Mouse (Mus musculus): Measurements from ENCODE around the gene Arhgap9. TPM values are rescaled to one million over a fixed set of nuclear protein-coding genes. Genes with fewer than 3 reads are reported as not detected.
A peak's percentile ranks its signal among the peaks of the same experiment; 100 is the strongest.

Gene Arhgap9
- polyA plus RNA-seq, 1 experiment from 2014 or later, result 12.2 TPM

GRCm38 (mm10) chr10:127336952-127337351 lies 15.2 kb downstream of the Arhgap9 start:
- 60% methylated on average over 5 of the region's 5 CpGs for WGBS (ENCODE audit: insufficient replicate concordance)
- H3K9ac ChIP-seq (ENCODE audit: low read depth, low read length), result no peak overlapping the region
- H3K36me3 ChIP-seq (ENCODE audit: control insufficient read depth, insufficient read depth), result no peaks in the 10 kb centered on the region
- H3K9me3 ChIP-seq (replicated peaks; ENCODE audit: control insufficient read depth, low read length), result no peaks in the 10 kb centered on the region
- no peak for ATAC-seq (ENCODE audit: low read depth)
- H3K4me1 ChIP-seq (ENCODE audit: control insufficient read depth, low read depth, low read length), result peaks cover 20% of the 10 kb centered on the region
- peaks cover 47% of the 10 kb centered on the region for H3K27me3 ChIP-seq (ENCODE audit: control insufficient read depth, insufficient read depth, low read depth, low read length)
- no peak overlapping the region for H3K4me2 ChIP-seq (ENCODE audit: low read depth, low read length)
- no peak overlapping the region for H3K27ac ChIP-seq (ENCODE audit: low read length)
- H3K4me3 ChIP-seq (ENCODE audit: low read depth, low read length), result no peak overlapping the region

GRCm38 (mm10) chr10:127337536-127338099 lies 15.9 kb downstream of the Arhgap9 start:
- no peak overlapping the region for H3K27ac ChIP-seq (ENCODE audit: low read length)
- H3K9ac ChIP-seq (ENCODE audit: low read depth, low read length), result no peak overlapping the region
- H3K36me3 ChIP-seq (ENCODE audit: control insufficient read depth, insufficient read depth), result no peaks in the 10 kb centered on the region
- WGBS (ENCODE audit: insufficient replicate concordance), result 49% methylated on average over 6 of the region's 6 CpGs
- no peaks in the 10 kb centered on the region for H3K9me3 ChIP-seq (replicated peaks; ENCODE audit: control insufficient read depth, low read length)
- no peak overlapping the region for H3K4me2 ChIP-seq (ENCODE audit: low read depth, low read length)
- H3K27me3 ChIP-seq (ENCODE audit: control insufficient read depth, insufficient read depth, low read depth, low read length), result peaks cover 53% of the 10 kb centered on the region
- H3K4me3 ChIP-seq (ENCODE audit: low read depth, low read length), result no peak overlapping the region
- no peak for ATAC-seq (ENCODE audit: low read depth)
- H3K4me1 ChIP-seq (ENCODE audit: control insufficient read depth, low read depth, low read length), result peaks cover 23% of the 10 kb centered on the region

GRCm38 (mm10) chr10:127338930-127339682 lies 17.3 kb downstream of the Arhgap9 start:
- H3K4me3 ChIP-seq (ENCODE audit: low read depth, low read length), result peak overlapping the region; percentile 45
- peak overlapping the region; percentile 54 for H3K4me2 ChIP-seq (ENCODE audit: low read depth, low read length)
- WGBS (ENCODE audit: insufficient replicate concordance), result under 1% methylated on average over 31 of the region's 31 CpGs
- H3K9me3 ChIP-seq (replicated peaks; ENCODE audit: control insufficient read depth, low read length), result no peaks in the 10 kb centered on the region
- H3K27ac ChIP-seq (ENCODE audit: low read length), result no peak overlapping the region
- no peaks in the 10 kb centered on the region for H3K36me3 ChIP-seq (ENCODE audit: control insufficient read depth, insufficient read depth)
- peaks cover 23% of the 10 kb centered on the region for H3K4me1 ChIP-seq (ENCODE audit: control insufficient read depth, low read depth, low read length)
- no peak overlapping the region for H3K9ac ChIP-seq (ENCODE audit: low read depth, low read length)
- peaks cover 53% of the 10 kb centered on the region for H3K27me3 ChIP-seq (ENCODE audit: control insufficient read depth, insufficient read depth, low read depth, low read length)
- ATAC-seq (ENCODE audit: low read depth), result peak; percentile 68

- H3K4me3 ChIP-seq (ENCODE audit: low read depth, low read length), result peak overlapping the region; percentile 45
- no peaks in the 10 kb centered on the region for H3K9me3 ChIP-seq (replicated peaks; ENCODE audit: control insufficient read depth, low read length)
- H3K4me1 ChIP-seq (ENCODE audit: control insufficient read depth, low read depth, low read length), result peaks cover 23% of the 10 kb centered on the region
- no peak for ATAC-seq (ENCODE audit: low read depth)
- peaks cover 53% of the 10 kb centered on the region for H3K27me3 ChIP-seq (ENCODE audit: control insufficient read depth, insufficient read depth, low read depth, low read length)
- no peak overlapping the region for H3K9ac ChIP-seq (ENCODE audit: low read depth, low read length)
- peak overlapping the region; percentile 54 for H3K4me2 ChIP-seq (ENCODE audit: low read depth, low read length)
- no peak overlapping the region for H3K27ac ChIP-seq (ENCODE audit: low read length)
- H3K36me3 ChIP-seq (ENCODE audit: control insufficient read depth, insufficient read depth), result no peaks in the 10 kb centered on the region
- WGBS (ENCODE audit: insufficient replicate concordance), result under 1% methylated on average over 41 of the region's 42 CpGs
These were observed 18.2 kb downstream of the Arhgap9 start for GRCm38 (mm10) chr10:127339683-127340576.

GRCm38 (mm10) chr10:127340577-127341359 lies 19.0 kb downstream of the Arhgap9 start:
- peak overlapping the region; percentile 54; the same call in 1 of the 2 replicates for H3K4me2 ChIP-seq (ENCODE audit: low read depth, low read length)
- ATAC-seq (ENCODE audit: low read depth), result no peak

GRCm38 (mm10) chr10:127341360-127341690 lies 19.6 kb downstream of the Arhgap9 start:
- WGBS (ENCODE audit: insufficient replicate concordance), result 2% methylated on average over 9 of the region's 11 CpGs
- no peak for ATAC-seq (ENCODE audit: low read depth)
- peak overlapping the region; percentile 41 for H3K4me3 ChIP-seq (ENCODE audit: low read depth, low read length)
- H3K27ac ChIP-seq (ENCODE audit: low read length), result no peak overlapping the region
- no peak overlapping the region; the same call in 1 of the 2 replicates for H3K9ac ChIP-seq (ENCODE audit: low read depth, low read length)
- no peaks in the 10 kb centered on the region for H3K9me3 ChIP-seq (replicated peaks; ENCODE audit: control insufficient read depth, low read length)
- H3K27me3 ChIP-seq (ENCODE audit: control insufficient read depth, insufficient read depth, low read depth, low read length), result peaks cover 53% of the 10 kb centered on the region
- H3K36me3 ChIP-seq (ENCODE audit: control insufficient read depth, insufficient read depth), result no peaks in the 10 kb centered on the region
- peaks cover 23% of the 10 kb centered on the region for H3K4me1 ChIP-seq (ENCODE audit: control insufficient read depth, low read depth, low read length)
- H3K4me2 ChIP-seq (ENCODE audit: low read depth, low read length), result peak overlapping the region; percentile 50

More at GRCm38 (mm10) chr10:127340577-127341359, 19.0 kb downstream of the Arhgap9 start:
- Histone ChIP-seq H3K9me3 (replicated peaks; ENCODE audit: control insufficient read depth, low read length) (no peaks in the 10 kb centered on the region), H3K36me3 (ENCODE audit: control insufficient read depth, insufficient read depth) (no peaks in the 10 kb centered on the region), H3K9ac (ENCODE audit: low read depth, low read length) (no peak overlapping the region; the same call in 1 of the 2 replicates), H3K4me1 (ENCODE audit: control insufficient read depth, low read depth, low read length) (peaks cover 23% of the 10 kb centered on the region), H3K27me3 (ENCODE audit: control insufficient read depth, insufficient read depth, low read depth, low read length) (peaks cover 53% of the 10 kb centered on the region), H3K27ac (ENCODE audit: low read length) (no peak overlapping the region), H3K4me3 (ENCODE audit: low read depth, low read length) (peak overlapping the region; percentile 45)
- 2% methylated on average over 27 of the region's 27 CpGs for WGBS (ENCODE audit: insufficient replicate concordance)

GRCm38 (mm10) chr10:127341891-127342639 lies 20.3 kb downstream of the Arhgap9 start, which contains the start of gene Gli1:
TSS of gene Gli1 (minus strand) at chr10:127341974.
- H3K27me3 ChIP-seq (ENCODE audit: control insufficient read depth, insufficient read depth, low read depth, low read length), result peaks cover 53% of the 10 kb centered on the region
- peak within 1 kb of the TSS; percentile 50 for H3K4me2 ChIP-seq (ENCODE audit: low read depth, low read length)
- WGBS (ENCODE audit: insufficient replicate concordance), result under 1% methylated on average over 29 of the region's 29 CpGs
- no peaks in the 10 kb centered on the region for H3K36me3 ChIP-seq (ENCODE audit: control insufficient read depth, insufficient read depth)
- no peak within 1 kb of the TSS; the same call in 1 of the 2 replicates for H3K9ac ChIP-seq (ENCODE audit: low read depth, low read length)
- ATAC-seq (ENCODE audit: low read depth), result peak; percentile 25; the same call in 1 of the 2 replicates
- no peak within 1 kb of the TSS for H3K27ac ChIP-seq (ENCODE audit: low read length)
- H3K9me3 ChIP-seq (replicated peaks; ENCODE audit: control insufficient read depth, low read length), result no peaks in the 10 kb centered on the region
- H3K4me1 ChIP-seq (ENCODE audit: control insufficient read depth, low read depth, low read length), result peaks cover 23% of the 10 kb centered on the region
- peak within 1 kb of the TSS; percentile 41 for H3K4me3 ChIP-seq (ENCODE audit: low read depth, low read length)

GRCm38 (mm10) chr10:127343029-127343428 lies 21.3 kb downstream of the Arhgap9 start:
- Histone ChIP-seq H3K9ac (ENCODE audit: low read depth, low read length) (no peak overlapping the region), H3K36me3 (ENCODE audit: control insufficient read depth, insufficient read depth) (no peaks in the 10 kb centered on the region), H3K27me3 (ENCODE audit: control insufficient read depth, insufficient read depth, low read depth, low read length) (peaks cover 46% of the 10 kb centered on the region), H3K9me3 (replicated peaks; ENCODE audit: control insufficient read depth, low read length) (no peaks in the 10 kb centered on the region), H3K27ac (ENCODE audit: low read length) (no peak overlapping the region), H3K4me2 (ENCODE audit: low read depth, low read length) (no peak overlapping the region), H3K4me3 (ENCODE audit: low read depth, low read length) (no peak overlapping the region), H3K4me1 (ENCODE audit: control insufficient read depth, low read depth, low read length) (peaks cover 23% of the 10 kb centered on the region)
- ATAC-seq (ENCODE audit: low read depth), result no peak
- 32% methylated on average over 3 of the region's 3 CpGs for WGBS (ENCODE audit: insufficient replicate concordance)
